Mouse (Mus musculus) ES-E14 (cell line): ENCODE measurements around the gene Fut1. TPM values are rescaled to one million over a fixed set of nuclear protein-coding genes. Genes with fewer than 3 reads are reported as not detected.

ENCODE experiments used
- DNase-seq: peaks from one replicate; pipeline ENCODE4 v3.0.0-alpha.2; 2013; ENCODE audit warnings: low read depth, low spot score
- H3K27ac ChIP-seq: 2 replicates; pipeline ENCODE4 v1.5.1; 2012; ENCODE audit warnings: low read depth, mild to moderate bottlenecking, low read length, moderate library complexity, mixed read lengths; ENCODE audit not compliant: poor library complexity, insufficient read depth, severe bottlenecking
- H3K36me3 ChIP-seq: 2 replicates; pipeline ENCODE4 v1.6.1; 2012; ENCODE audit warnings: mild to moderate bottlenecking, low read length, moderate library complexity, mixed read lengths; ENCODE audit not compliant: control insufficient read depth, poor library complexity, insufficient read depth, severe bottlenecking
- H3K4me1 ChIP-seq, 2 experiments: fragments of 150-350 bp in 1 of 2; sonication (generic) in 1 of 2; 2 replicates each; pipeline ENCODE4 v1.6.1; 2012; ENCODE audit warnings: low read length in 2 of 2, mild to moderate bottlenecking in 1 of 2, mixed read lengths in 1 of 2; ENCODE audit not compliant: control insufficient read depth in 2 of 2, insufficient read depth in 2 of 2, poor library complexity in 1 of 2
- H3K4me3 ChIP-seq, 2 experiments: fragments of 150-350 bp in 1 of 2; sonication (generic) in 1 of 2; 2 replicates each; pipeline ENCODE4 v1.5.1; 2012; ENCODE audit warnings: low read length in 2 of 2, low read depth in 1 of 2, mild to moderate bottlenecking in 1 of 2, mixed read lengths in 1 of 2; ENCODE audit not compliant: insufficient read depth in 1 of 2, poor library complexity in 1 of 2, severe bottlenecking in 1 of 2
- H3K9ac ChIP-seq: 2 replicates; pipeline ENCODE4 v1.6.1; 2012; ENCODE audit warnings: low read depth, mild to moderate bottlenecking, low read length, mixed read lengths; ENCODE audit not compliant: poor library complexity, insufficient read depth, severe bottlenecking
- H3K9me3 ChIP-seq: fragments of 150-350 bp; sonication (generic); 2 replicates; pipeline ENCODE4 v1.6.1; 2012; ENCODE audit warnings: low read depth, mild to moderate bottlenecking, low read length; ENCODE audit not compliant: control insufficient read depth, insufficient read depth
- CHD2 ChIP-seq: IDR thresholded peaks from 2 replicates; pipeline ENCODE4 v1.6.1; 2014; ENCODE audit warnings: mild to moderate bottlenecking, low read depth, low read length, inconsistent platforms
- HCFC1 ChIP-seq: IDR thresholded peaks from 2 replicates; pipeline ENCODE4 v1.6.1; 2012; ENCODE audit warnings: low read length, inconsistent platforms, borderline replicate concordance; ENCODE audit not compliant: insufficient read depth
- MAFK ChIP-seq: IDR thresholded peaks from 2 replicates; pipeline ENCODE4 v1.6.1; 2014; ENCODE audit warnings: mild to moderate bottlenecking, low read depth, low read length, inconsistent platforms; ENCODE audit not compliant: insufficient read depth
- ZC3H11A ChIP-seq: IDR thresholded peaks from 2 replicates; pipeline ENCODE4 v1.6.1; 2012; ENCODE audit warnings: low read depth, mild to moderate bottlenecking, inconsistent platforms, low read length, borderline replicate concordance
- ZNF384 ChIP-seq: IDR thresholded peaks from 2 replicates; pipeline ENCODE4 v1.6.1; 2012; ENCODE audit warnings: low read depth, low read length, inconsistent platforms
- in situ Hi-C, 2 experiments: fragments of 600-800 bp; cut with MboI; formaldehyde crosslinking; loops; one replicate each; pipeline ENCODE4 v1.15.1; 2025; ENCODE audit warnings: low sequenced_read_pairs in 2 of 2, inconsistent platforms in 1 of 2; ENCODE audit not compliant: unreplicated experiment in 2 of 2
- total RNA-seq: library from RNA; depleted of rRNA; stranded (reverse); fragments of 300-350 nt; gene quantifications from 2 replicates; pipeline ENCODE4 v1.2.3, GENCODE M21; 2012; rRNA removed

Gene Fut1
- total RNA-seq, 1 experiment, result 0.49 TPM

DNA sequence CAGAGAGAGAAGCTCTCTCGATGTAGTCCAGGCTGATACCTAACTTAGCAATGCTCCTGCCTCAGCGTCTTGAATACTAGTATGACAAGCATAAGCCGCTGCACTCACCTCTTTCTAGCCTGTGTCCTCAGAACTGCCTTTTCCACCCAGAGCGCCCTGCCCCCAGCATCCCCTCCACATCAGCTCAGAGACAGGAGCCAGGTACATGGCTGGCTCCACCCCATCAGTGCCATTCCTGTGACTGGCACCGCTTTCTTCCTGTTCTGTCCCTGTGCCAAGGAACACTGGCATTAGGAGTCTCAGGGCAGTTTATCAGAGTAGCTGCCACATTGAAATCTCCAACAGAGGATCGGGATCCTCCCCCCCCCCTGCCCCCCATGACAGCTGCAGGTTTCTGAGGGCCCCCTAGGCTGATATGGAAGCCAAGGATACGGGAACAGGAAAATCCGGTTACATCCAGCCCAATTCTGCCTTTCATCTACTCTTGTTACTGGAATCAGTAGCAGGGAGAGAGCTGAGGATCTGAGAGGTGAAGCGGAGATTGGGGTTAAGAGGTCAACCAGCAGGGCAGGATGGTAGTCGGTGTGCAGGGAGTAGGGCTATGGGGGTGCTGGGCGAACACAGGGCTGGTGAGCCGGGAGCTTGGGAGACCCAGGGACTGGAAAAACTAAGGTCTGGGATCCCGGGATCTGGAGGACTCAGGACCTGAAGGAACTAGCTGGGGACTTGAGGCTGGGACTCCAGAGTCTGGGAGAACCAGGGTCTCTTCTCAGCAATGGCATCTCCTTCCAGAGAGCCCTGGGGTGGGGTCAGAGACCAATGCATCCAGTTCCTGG, 48.4 kb downstream of the Fut1 start:
- TF ChIP-seq ZC3H11A (no peak), CHD2 (no peak), ZNF384 (no peak), MAFK (no peak), HCFC1 (no peak)
- Histone ChIP-seq H3K9me3 (0 out of 2 replicates have a peak, but pooled peaks cover 4% of the 10 kb centered on the region), H3K9ac (no peak overlapping the region), H3K36me3 (no peaks in the 10 kb centered on the region), H3K4me3 (no peak overlapping the region; a peak in 1 of 4 replicates), H3K4me1 (peaks cover 2 to 13% of the 10 kb centered on the region in 2 experiments; a peak in 2 of 4 replicates), H3K27ac (no peak overlapping the region)
- in situ Hi-C loops, result no loop called here
- no peak for DNase-seq

DNA sequence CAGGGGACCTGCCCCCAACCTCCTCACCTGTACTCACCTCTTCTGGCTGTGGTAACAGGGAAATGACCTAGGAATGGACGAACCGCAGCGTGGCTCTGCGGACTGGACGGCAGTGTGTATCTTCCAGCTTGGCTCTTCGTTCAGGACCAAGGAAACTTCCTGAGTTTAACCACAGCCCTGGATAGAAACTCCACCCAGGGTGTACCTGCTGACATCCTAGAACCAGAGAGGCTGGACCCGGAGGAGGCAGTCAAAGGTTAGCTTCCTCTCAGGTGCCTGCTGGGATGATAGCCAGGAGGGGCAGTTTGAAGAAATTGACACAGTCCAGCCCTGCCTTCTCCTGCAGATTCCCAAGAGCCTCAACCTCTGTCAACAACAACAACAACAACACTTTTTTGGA, 49.1 kb downstream of the Fut1 start, which contains the start of gene Fut2:
Gene Fut2, minus strand, starts transcription at position 234 of the 400 bp plus-strand sequence.
- Histone ChIP-seq H3K27ac (no peak within 1 kb of the TSS), H3K4me3 (no peak within 1 kb of the TSS; a peak in 1 of 4 replicates), H3K9me3 (0 out of 2 replicates have a peak, but pooled peaks cover 1% of the 10 kb centered on the region), H3K36me3 (no peaks in the 10 kb centered on the region), H3K4me1 (peaks cover 2 to 13% of the 10 kb centered on the region in 2 experiments; a peak in 2 of 4 replicates), H3K9ac (no peak within 1 kb of the TSS)
- DNase-seq, result no peak
- in situ Hi-C loops, result no loop called here
- no peak for TF ChIP-seq HCFC1
- TF ChIP-seq CHD2, result no peak
- no peak for TF ChIP-seq ZNF384

DNA sequence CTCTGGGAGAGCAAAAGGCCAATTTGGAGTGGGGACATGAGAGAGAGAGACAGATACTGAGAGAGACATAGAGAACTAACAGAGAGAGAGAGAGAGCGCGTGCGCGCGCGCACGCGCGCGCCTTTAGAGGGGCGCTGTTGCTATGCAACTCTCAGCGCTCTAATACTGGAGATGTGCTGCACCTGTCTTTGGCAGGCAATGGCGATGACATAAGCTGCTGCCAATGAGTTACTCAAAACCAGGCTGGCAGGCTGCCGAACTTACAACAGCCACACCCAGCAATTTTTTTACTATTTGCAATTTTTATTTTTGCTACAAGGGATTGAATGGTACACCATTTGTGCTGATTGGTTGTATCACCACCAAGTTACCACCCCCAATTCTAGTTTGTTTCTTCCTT, 50.7 kb downstream of the Fut1 start:
- in situ Hi-C loops, result no loop called here

DNA sequence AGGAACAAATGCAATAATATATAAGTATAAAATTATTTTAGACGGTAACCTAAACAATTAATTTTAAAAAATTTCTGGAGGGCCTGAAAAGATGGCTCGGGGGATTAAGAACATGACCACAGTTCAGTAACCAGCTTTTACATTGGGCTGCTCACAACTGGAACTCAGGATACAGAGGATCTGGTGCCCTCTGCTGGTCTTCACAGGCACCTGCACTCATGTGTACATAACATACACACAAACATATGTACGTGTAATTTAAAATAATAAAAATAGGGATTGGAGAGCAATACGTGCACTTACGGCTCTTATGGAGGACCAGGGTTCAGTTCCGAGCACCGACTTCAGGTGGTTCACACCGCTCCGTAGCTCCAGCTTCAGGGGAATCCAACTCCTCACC, 51.8 kb downstream of the Fut1 start:
- H3K27ac ChIP-seq, result no peak overlapping the region
- TF ChIP-seq ZC3H11A (no peak), HCFC1 (no peak), MAFK (no peak), CHD2 (no peak), ZNF384 (no peak)
- no peaks in the 10 kb centered on the region for H3K36me3 ChIP-seq
- H3K9ac ChIP-seq, result no peak overlapping the region
- no peak overlapping the region for H3K4me3 ChIP-seq
- no peaks in the 10 kb centered on the region for H3K9me3 ChIP-seq
- peaks cover 2 to 9% of the 10 kb centered on the region in 2 experiments; a peak in 2 of 4 replicates for H3K4me1 ChIP-seq
- in situ Hi-C loops, result no loop called here
- DNase-seq, result no peak

More for the DNA sequence above, 50.7 kb downstream of the Fut1 start:
- peaks cover 2 to 13% of the 10 kb centered on the region in 2 experiments; a peak in 2 of 4 replicates for H3K4me1 ChIP-seq
- TF ChIP-seq HCFC1, result no peak
- no peak overlapping the region for H3K27ac ChIP-seq
- no peaks in the 10 kb centered on the region for H3K36me3 ChIP-seq
- H3K9ac ChIP-seq, result no peak overlapping the region
- no peaks in the 10 kb centered on the region for H3K9me3 ChIP-seq
- no peak for DNase-seq
- H3K4me3 ChIP-seq, result no peak overlapping the region

Other genes starting within 250 kb of the Fut1 start
- gene Lin7b, start 246.7 kb upstream of the Fut1 start, total RNA-seq, result 5.6 and 11.3 TPM in 2 replicates
- gene Snrnp70, start 221.5 kb upstream of the Fut1 start, total RNA-seq, result 303 and 310 TPM in 2 replicates
- gene Kcna7, start 211.6 kb upstream of the Fut1 start, total RNA-seq, result 0.85 and 2.3 TPM in 2 replicates
- gene Ntf5, start 203.6 kb upstream of the Fut1 start, total RNA-seq, result 2.4 and 3.6 TPM in 2 replicates
- 0.37 TPM in 1 of 2 replicates, not detected in the other for gene Lhb, start 196.5 kb upstream of the Fut1 start, total RNA-seq
- gene Gys1, start 182.4 kb upstream of the Fut1 start, total RNA-seq, result 26.1 and 26.8 TPM in 2 replicates
- gene Ruvbl2, start 179.2 kb upstream of the Fut1 start, total RNA-seq, result 228 and 281 TPM in 2 replicates
- 398 and 408 TPM in 2 replicates for gene Ftl1, start 157.4 kb upstream of the Fut1 start, total RNA-seq
- gene Bax, start 150.4 kb upstream of the Fut1 start, total RNA-seq, result 388 and 591 TPM in 2 replicates
- gene Tulp2, start 135.4 kb upstream of the Fut1 start, total RNA-seq, result 2.6 TPM in 2 replicates
- gene Gm45808, start 130.5 kb upstream of the Fut1 start, total RNA-seq, result 0.71 TPM in 1 of 2 replicates, not detected in the other
- gene Dhdh, start 128.5 kb upstream of the Fut1 start, total RNA-seq, result 3.6 and 5.3 TPM in 2 replicates
- gene Nucb1, start 106.9 kb upstream of the Fut1 start, total RNA-seq, result 131 and 178 TPM in 2 replicates
- gene Ppp1r15a, start 91.0 kb upstream of the Fut1 start, total RNA-seq, result 31.4 and 37.9 TPM in 2 replicates
- 17.8 and 20.2 TPM in 2 replicates for gene Plekha4, start 91.0 kb upstream of the Fut1 start, total RNA-seq
- gene Hsd17b14, start 62.4 kb upstream of the Fut1 start, total RNA-seq, result 32.5 and 33.0 TPM in 2 replicates
- gene Bcat2, start 47.1 kb upstream of the Fut1 start, total RNA-seq, result 60.3 and 87.7 TPM in 2 replicates
- gene Fgf21, start 1.8 kb upstream of the Fut1 start, total RNA-seq, result 0.67 and 1.1 TPM in 2 replicates
- 0.31 and 0.63 TPM in 2 replicates for gene Izumo1, start 4.5 kb downstream of the Fut1 start, total RNA-seq
- 5.3 and 8.6 TPM in 2 replicates for gene Rasip1, start 10.2 kb downstream of the Fut1 start, total RNA-seq
- gene Mamstr, start 22.7 kb downstream of the Fut1 start, total RNA-seq, result 0.71 and 0.74 TPM in 2 replicates
- gene Fut2, start 49.1 kb downstream of the Fut1 start, total RNA-seq, result 0.27 and 0.37 TPM in 2 replicates
- gene Ntn5, start 66.7 kb downstream of the Fut1 start, total RNA-seq, result 0.54 and 0.74 TPM in 2 replicates
- 4.5 and 7.6 TPM in 2 replicates for gene Sec1, start 77.1 kb downstream of the Fut1 start, total RNA-seq
- gene Car11, start 82.6 kb downstream of the Fut1 start, total RNA-seq, result 4.4 and 7.9 TPM in 2 replicates
- 10.0 and 10.6 TPM in 2 replicates for gene Dbp, start 87.8 kb downstream of the Fut1 start, total RNA-seq
- 3,487 and 5,312 TPM in 2 replicates for gene Rpl18, start 98.2 kb downstream of the Fut1 start, total RNA-seq
- 18.7 and 21.5 TPM in 2 replicates for gene Sphk2, start 100.7 kb downstream of the Fut1 start, total RNA-seq
- 6.1 and 6.6 TPM in 2 replicates for gene Fam83e, start 103.9 kb downstream of the Fut1 start, total RNA-seq
- 0.76 and 1.7 TPM in 2 replicates for gene Spaca4, start 108.5 kb downstream of the Fut1 start, total RNA-seq
- gene Lmtk3, start 166.4 kb downstream of the Fut1 start, total RNA-seq, result 7.2 and 9.5 TPM in 2 replicates
- 1.6 and 2.1 TPM in 2 replicates for gene Sult2b1, start 167.4 kb downstream of the Fut1 start, total RNA-seq
- gene Cyth2, start 197.3 kb downstream of the Fut1 start, total RNA-seq, result 96.2 and 113 TPM in 2 replicates
- gene Kcnj14, start 207.5 kb downstream of the Fut1 start, total RNA-seq, result 1.6 and 2.6 TPM in 2 replicates
- gene Grwd1, start 213.7 kb downstream of the Fut1 start, total RNA-seq, result 93.4 and 107 TPM in 2 replicates